Mouse (Mus musculus) small intestine, adult 2 months (tissue): ENCODE measurements around the gene Myadm. TPM values are rescaled to one million over a fixed set of nuclear protein-coding genes. Genes with fewer than 3 reads are reported as not detected.

Experiments used
- H3K27ac ChIP-seq: fragments of 200-500 bp; 2 replicates; pipeline ENCODE4 v1.5.1; 2012; ENCODE audit warnings: low read depth, low read length, control low read depth, inconsistent platforms; ENCODE audit not compliant: insufficient read depth
- H3K27me3 ChIP-seq: fragments of 200-500 bp; 2 replicates; pipeline ENCODE4 v1.6.1; 2012; ENCODE audit warnings: mild to moderate bottlenecking, moderate library complexity, low read length, inconsistent platforms; ENCODE audit not compliant: control insufficient read depth, insufficient read depth
- H3K36me3 ChIP-seq: fragments of 200-500 bp; 2 replicates; pipeline ENCODE4 v1.6.1; 2012; ENCODE audit warnings: mild to moderate bottlenecking, low read length, control low read depth, inconsistent platforms; ENCODE audit not compliant: control insufficient read depth, insufficient read depth
- H3K4me1 ChIP-seq: fragments of 200-500 bp; 2 replicates; pipeline ENCODE4 v1.6.1; 2012; ENCODE audit warnings: low read length, inconsistent platforms, mixed read lengths; ENCODE audit not compliant: control insufficient read depth, insufficient read depth, insufficient read length
- H3K4me3 ChIP-seq: fragments of 200-500 bp; 2 replicates; pipeline ENCODE4 v1.5.1; 2012; ENCODE audit warnings: low read depth, mild to moderate bottlenecking, control low read depth, inconsistent platforms, low read length, moderate library complexity
- CTCF ChIP-seq: fragments of 200-500 bp; IDR thresholded peaks from 2 replicates; pipeline ENCODE4 v1.5.1; 2012; ENCODE audit warnings: low read depth, mild to moderate bottlenecking, control low read depth, inconsistent platforms, low read length, moderate library complexity, mixed read lengths; ENCODE audit not compliant: insufficient replicate concordance, insufficient read length; ENCODE audit errors: extremely low read depth
- POLR2A ChIP-seq: fragments of 200-500 bp; IDR thresholded peaks from 2 replicates; pipeline ENCODE4 v1.6.1; 2012; ENCODE audit warnings: low read depth, mild to moderate bottlenecking, control low read depth, inconsistent platforms, low read length, moderate library complexity
- WGBS: fragments of 180-500 bp; shearing (Covaris S2); methylation state at CpG from one replicate; pipeline ENCODE4 v1.1.7; 2018; 5-methylcytosine and 5-hydroxymethylcytosine counted together
- polyA plus RNA-seq: library from polyadenylated mRNA; depleted of rRNA; stranded (reverse); fragments of >200 nt; gene quantifications from 2 replicates; pipeline ENCODE4 v1.2.3, GENCODE M21; 2012; rRNA removed

Gene Myadm
- polyA plus RNA-seq, 1 experiment, result 132 TPM

DNA sequence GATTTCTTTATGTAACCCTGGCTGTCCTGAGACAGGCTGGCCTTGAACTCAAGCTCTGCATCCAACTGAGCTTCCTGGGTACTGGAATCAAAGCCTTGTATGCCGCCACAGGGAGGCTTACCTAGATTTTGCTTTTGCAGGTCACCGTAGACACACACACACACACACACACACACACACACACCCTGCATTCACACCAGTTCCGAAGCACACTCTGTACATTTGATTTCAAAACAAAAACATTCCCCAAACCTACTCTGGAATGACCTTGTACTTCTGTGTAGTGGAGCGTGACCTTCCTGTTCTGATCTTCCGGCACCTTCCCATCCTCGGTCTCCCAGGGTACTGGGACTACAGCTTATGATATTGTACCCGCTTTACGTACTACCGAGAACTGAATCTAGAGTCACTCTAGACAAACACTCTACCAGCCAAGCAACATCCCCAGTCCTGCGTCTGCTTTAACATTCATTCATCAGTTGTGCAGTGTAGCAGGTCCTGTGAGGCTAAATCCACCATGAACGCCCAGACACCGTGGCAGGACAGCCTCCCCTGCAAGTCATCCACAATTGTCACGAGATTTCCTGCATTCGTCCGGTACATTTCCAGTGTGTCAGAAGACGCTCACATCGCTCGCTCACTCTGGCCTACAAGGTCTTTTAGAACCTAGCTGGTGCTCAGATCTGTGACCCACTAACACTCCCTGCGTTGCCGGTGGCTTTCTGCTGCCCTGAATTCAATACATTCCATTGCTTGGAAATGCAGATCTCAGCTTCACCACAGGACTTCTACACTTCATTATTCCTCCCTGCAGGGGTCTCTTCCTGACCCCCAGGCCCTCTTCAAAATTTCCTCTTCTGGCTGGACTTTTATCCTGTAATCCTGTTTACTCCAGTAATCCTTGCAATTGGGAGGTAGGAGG is 58.7 kb downstream of the Myadm start:
- no peaks in the 10 kb centered on the region for H3K36me3 ChIP-seq
- WGBS, result 62% methylated on average over 20 of the region's 20 CpGs
- H3K27me3 ChIP-seq, result no peaks in the 10 kb centered on the region

DNA sequence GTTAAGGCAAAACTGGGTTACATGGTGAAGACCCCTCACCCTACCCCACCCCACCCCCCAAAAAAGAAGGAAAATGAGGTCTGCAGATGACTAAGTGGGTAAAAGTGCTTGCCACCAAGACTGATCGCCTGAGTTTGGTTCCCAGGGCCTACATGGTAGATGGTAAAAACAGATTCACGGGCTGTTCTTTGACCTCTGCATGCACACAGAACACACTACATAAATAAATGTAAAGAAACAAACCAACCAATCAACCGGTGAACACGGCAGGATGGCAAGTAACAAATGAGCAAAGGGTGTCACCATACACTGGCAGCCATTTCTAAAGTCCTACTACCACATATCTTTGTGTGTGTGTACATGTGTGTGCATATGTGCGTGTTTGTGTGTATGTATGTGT is 59.4 kb downstream of the Myadm start:
- H3K4me3 ChIP-seq, result no peak overlapping the region
- TF ChIP-seq CTCF (no peak), POLR2A (no peak)
- H3K27ac ChIP-seq, result no peak overlapping the region
- H3K27me3 ChIP-seq, result no peaks in the 10 kb centered on the region
- 67% methylated on average over 5 of the region's 5 CpGs for WGBS
- no peaks in the 10 kb centered on the region for H3K4me1 ChIP-seq
- H3K36me3 ChIP-seq, result no peaks in the 10 kb centered on the region

More for the DNA sequence above, 58.7 kb downstream of the Myadm start:
- no peak overlapping the region for H3K27ac ChIP-seq
- no peak overlapping the region for H3K4me3 ChIP-seq
- TF ChIP-seq POLR2A (no peak), CTCF (no peak)
- H3K4me1 ChIP-seq, result no peaks in the 10 kb centered on the region

DNA sequence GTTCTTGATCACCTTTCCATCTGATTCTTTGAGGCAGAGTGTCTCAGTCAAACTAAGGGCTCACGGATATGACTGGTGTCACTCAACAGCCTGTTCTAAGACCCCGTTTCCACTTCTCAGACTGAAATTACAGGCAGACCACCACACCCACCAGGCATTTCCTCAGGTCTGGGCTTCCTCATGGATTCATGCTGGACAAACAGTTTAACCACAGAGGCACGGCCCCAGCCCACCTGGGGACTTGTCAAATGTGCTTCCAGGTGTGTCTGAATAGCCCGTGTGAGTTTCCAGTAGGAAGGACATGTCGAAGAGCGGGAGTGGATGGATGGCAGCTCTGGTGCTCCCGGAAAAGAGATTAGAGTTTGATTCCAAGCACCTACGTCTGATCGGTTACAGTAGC is 60.9 kb downstream of the Myadm start:
- Histone ChIP-seq H3K4me1 (no peaks in the 10 kb centered on the region), H3K36me3 (no peaks in the 10 kb centered on the region), H3K27ac (no peak overlapping the region), H3K4me3 (no peak overlapping the region), H3K27me3 (no peaks in the 10 kb centered on the region)
- no peak for TF ChIP-seq CTCF
- no peak for TF ChIP-seq POLR2A
- WGBS, result 84% methylated on average over 9 of the region's 9 CpGs

Other genes with a start within 250 kb of the Myadm start
- gene AU018091, start 119.9 kb upstream of the Myadm start, polyA plus RNA-seq, result not detected in 2 replicates
- 0.05 and 0.06 TPM in 2 replicates for gene Nlrp12, start 39.3 kb upstream of the Myadm start, polyA plus RNA-seq
- gene Prkcg, start 99 bp downstream of the Myadm start, polyA plus RNA-seq, result 0.60 and 1.0 TPM in 2 replicates
- gene Cacng7, start 43.9 kb downstream of the Myadm start, polyA plus RNA-seq, result 7.5 and 8.8 TPM in 2 replicates
- gene Cacng8, start 101.6 kb downstream of the Myadm start, polyA plus RNA-seq, result 0.60 and 0.77 TPM in 2 replicates
- 0.04 TPM in 1 of 2 replicates, not detected in the other for gene Cacng6, start 135.1 kb downstream of the Myadm start, polyA plus RNA-seq
- gene Tarm1, start 213.5 kb downstream of the Myadm start, polyA plus RNA-seq, result not detected in 2 replicates